Mouse (Mus musculus) hematopoietic multipotent progenitor cell, adult 10-12 weeks (in vitro differentiated cells): ENCODE measurements around the gene Ccl22. TPM values are rescaled to one million over a fixed set of nuclear protein-coding genes. Genes with fewer than 3 reads are reported as not detected.

Experiments used
- polyA plus RNA-seq: library from polyadenylated mRNA; stranded (reverse); fragments of >175 nt; gene quantifications from 2 replicates; pipeline ENCODE4 v1.2.3, GENCODE M21; 2012; ENCODE audit warnings: low replicate concordance

The Ccl22 gene
- polyA plus RNA-seq, result 1.9 and 3.2 TPM in 2 replicates

DNA sequence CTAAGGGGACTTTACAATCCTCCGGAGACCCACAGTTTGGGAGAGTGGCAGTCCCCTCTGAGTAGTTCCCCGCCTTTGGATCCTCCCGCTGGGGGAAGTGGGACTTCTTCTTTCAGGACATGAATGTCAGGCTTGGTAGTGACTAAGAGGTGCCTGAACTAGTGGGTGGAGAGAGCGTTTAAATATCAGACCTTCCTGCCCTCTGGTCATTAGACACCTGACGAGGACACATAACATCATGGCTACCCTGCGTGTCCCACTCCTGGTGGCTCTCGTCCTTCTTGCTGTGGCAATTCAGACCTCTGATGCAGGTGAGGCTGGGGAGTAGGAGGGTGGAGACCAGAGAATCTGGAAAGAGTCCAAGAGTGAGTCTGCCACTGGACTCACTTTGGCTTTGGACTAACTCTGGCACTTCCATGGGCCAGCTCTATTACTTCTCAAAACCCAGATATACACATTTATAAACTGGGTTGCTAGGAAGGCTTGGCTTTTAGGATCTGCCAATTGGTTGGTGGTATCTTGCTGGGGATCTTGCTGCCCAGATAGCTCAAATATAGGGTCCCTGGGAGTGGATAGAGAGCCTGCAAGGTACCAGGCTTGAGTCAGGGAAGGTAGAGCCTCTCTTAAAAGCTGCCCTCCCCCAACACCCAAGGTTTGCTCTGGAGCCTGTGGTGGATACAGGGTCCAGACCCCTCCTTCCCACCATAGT, at the start of gene Ccl22:
Gene Ccl22 (plus strand): TSS at position 115 of the 709 bp plus-strand sequence.

GRCm38 (mm10) chr8:94695994-94696384, 49.4 kb upstream of the Ccl22 start, which contains the start of gene Pllp:
Pllp (minus strand) TSS chr8:94696278.

DNA sequence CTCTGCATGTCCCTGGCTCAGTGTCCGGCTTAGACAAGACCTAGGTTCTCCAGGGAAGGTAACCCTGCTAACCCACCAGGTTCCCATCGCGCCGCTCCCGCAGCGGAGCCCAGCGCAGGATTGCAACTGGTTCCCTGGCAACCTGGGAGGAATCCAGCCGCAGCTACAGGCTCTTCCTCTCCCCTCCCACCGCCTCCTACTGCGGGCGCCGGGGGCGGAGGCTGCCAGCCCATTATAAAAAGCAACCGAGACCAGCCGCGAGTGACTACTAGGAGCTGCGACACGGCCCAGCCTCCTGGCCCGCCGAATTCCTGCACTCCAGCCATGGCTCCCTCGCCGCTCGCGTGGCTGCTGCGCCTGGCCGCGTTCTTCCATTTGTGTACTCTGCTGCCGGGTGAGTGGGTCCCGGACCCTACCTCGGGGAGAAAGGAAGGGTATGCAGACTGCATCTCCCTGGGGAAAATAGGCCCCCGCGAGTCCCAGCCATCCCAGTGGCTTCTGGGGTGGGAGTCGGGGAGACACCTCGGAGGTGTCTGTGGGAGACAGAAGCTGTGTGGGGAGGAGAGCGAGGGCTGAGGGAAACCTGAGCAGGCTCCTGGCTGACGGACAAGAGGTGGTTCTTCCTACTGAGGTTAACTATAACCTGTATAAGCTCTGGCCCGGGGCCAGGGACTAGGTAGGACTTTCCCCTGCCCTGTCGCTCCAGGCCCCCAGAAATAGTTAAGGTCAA, 26.7 kb downstream of the Ccl22 start, which contains the start of gene Cx3cl1:
Gene Cx3cl1 (plus strand): TSS at position 69 of the 730 bp plus-strand sequence.

Other genes with a start within 250 kb of the Ccl22 start
- gene Cpne2, start 212.6 kb upstream of the Ccl22 start, polyA plus RNA-seq, result 8.1 and 42.8 TPM in 2 replicates
- gene Rspry1, start 143.7 kb upstream of the Ccl22 start, polyA plus RNA-seq, result 5.1 and 5.3 TPM in 2 replicates
- gene Fam192a, start 143.6 kb upstream of the Ccl22 start, polyA plus RNA-seq, result 20.7 and 42.0 TPM in 2 replicates
- 22.7 and 26.4 TPM in 2 replicates for gene Arl2bp, start 79.0 kb upstream of the Ccl22 start, polyA plus RNA-seq
- not detected in 2 replicates for gene Pllp, start 49.3 kb upstream of the Ccl22 start, polyA plus RNA-seq
- 0.31 and 0.59 TPM in 2 replicates for gene Cx3cl1, start 26.4 kb downstream of the Ccl22 start, polyA plus RNA-seq
- not detected in 2 replicates for gene Ccl17, start 64.9 kb downstream of the Ccl22 start, polyA plus RNA-seq
- 51.0 and 128 TPM in 2 replicates for gene Coq9, start 92.7 kb downstream of the Ccl22 start, polyA plus RNA-seq
- 49.1 and 330 TPM in 2 replicates for gene Ciapin1, start 92.8 kb downstream of the Ccl22 start, polyA plus RNA-seq
- 7.3 and 16.5 TPM in 2 replicates for gene Polr2c, start 111.9 kb downstream of the Ccl22 start, polyA plus RNA-seq
- gene Dok4, start 130.7 kb downstream of the Ccl22 start, polyA plus RNA-seq, result 2.7 and 5.0 TPM in 2 replicates
- 9.9 and 24.4 TPM in 2 replicates for gene Ccdc102a, start 172.5 kb downstream of the Ccl22 start, polyA plus RNA-seq
- gene Adgrg5, start 178.1 kb downstream of the Ccl22 start, polyA plus RNA-seq, result 11.8 and 12.9 TPM in 2 replicates
- 2.7 and 6.2 TPM in 2 replicates for gene Adgrg1, start 229.2 kb downstream of the Ccl22 start, polyA plus RNA-seq